Mouse (Mus musculus): ENCODE results near the gene Pigg.

DNA sequence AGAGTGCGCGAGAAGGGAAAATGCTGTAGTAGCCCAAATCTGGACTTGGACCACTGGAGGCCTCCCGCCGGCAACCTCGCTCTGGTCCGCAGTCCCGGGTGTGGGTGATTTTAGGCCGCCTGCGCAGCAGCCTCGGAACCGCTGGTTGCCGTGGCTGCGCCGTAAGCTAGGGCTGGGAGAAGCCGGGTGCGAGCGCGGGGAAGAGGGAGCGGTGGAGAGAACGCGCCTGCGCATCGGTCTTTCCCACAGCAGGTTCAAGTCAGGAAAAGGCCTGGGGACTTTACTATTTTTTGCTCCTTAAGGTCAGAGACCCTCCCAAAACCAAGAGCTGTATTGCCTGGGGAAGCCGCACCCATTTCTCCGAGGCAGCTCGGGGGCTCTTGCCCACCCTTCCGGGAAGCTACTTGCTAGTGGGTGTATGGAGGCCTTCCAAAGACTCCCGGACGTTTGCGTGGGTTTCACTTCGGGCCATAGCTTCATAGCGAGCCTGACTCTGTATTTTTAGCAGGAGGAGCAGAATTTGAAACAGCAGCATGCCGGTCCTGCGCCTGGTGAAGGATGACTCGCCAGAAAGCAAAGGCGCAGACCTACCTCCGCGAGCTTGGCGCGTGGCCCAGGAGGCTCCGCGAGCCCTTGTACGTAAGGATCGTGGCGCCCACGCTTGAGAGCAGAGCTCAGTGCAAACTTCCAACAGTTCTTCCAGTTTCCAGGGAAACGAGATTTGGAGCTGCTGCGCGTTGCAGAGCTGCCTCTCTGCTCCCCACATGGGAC lies 56.6 kb downstream of the Pigg start:
- no peak for TF ChIP-seq CTCF (IDR thresholded peaks at IDR 0.05; ENCODE audit: extremely low read depth, insufficient read length, insufficient replicate concordance, low read depth, low read length)
- no peak for TF ChIP-seq POLR2A (IDR thresholded peaks at IDR 0.05; ENCODE audit: low read depth, low read length)

Measured in small intestine, adult 2 months (tissue).